Mouse (Mus musculus) frontal cortex, postnatal 25 days (tissue): ENCODE results near the gene Zbtb5.
"Not testable (repeated sequence)": the region's sequence is repeated elsewhere in the genome, so short reads cannot be mapped to it uniquely, and the experiment has no call there.

Experiments
- DNase-seq, 2 experiments: peaks; one replicate each; pipeline ENCODE4 v3.0.0; 2022; ENCODE audit warnings: low spot score in 2 of 2

Gene Zbtb5

DNA sequence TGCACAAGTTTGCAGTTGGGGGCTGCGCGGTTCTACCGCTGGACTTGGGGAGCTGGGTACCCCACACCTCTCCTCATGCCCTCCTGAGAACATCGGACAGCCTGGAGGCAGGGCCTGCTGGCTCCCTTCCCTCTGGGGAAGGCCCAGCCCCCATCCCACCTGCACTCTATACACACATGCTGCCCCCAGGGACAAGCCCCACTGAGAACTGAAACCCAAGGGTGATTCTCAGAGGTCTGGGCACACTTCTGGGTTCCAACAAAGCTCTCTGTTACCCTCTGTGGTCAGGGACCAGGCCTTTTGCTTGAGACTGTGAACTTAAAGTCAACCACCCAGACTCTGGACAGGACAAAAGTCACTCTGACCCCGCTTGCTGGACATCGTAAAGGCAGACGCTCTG, 42.2 kb downstream of the Zbtb5 start:
- no peak for DNase-seq

DNA sequence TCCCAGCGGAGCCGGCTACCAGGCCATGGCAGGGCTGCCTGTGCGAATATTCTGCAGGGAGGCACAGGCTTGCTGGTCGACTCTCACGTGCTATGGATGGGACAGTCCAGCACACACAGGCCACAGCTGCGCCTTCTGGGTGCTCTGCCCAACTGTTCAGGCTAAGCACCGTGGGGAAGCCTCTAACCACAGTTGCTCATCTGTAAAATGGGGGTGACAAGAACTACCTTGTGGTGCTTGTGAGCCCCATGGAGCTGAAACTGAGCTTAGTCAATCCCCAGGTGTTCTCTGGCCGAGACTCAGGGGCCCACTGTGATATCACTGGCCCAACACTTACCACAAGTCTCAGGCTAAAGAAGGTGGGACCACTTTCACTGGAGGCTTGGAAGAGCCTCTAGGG, 44.8 kb downstream of the Zbtb5 start:
- DNase-seq = no peak

GRCm38 (mm10) chr4:44965736-44966135, 46.5 kb downstream of the Zbtb5 start:
- DNase-seq = no peak

DNA sequence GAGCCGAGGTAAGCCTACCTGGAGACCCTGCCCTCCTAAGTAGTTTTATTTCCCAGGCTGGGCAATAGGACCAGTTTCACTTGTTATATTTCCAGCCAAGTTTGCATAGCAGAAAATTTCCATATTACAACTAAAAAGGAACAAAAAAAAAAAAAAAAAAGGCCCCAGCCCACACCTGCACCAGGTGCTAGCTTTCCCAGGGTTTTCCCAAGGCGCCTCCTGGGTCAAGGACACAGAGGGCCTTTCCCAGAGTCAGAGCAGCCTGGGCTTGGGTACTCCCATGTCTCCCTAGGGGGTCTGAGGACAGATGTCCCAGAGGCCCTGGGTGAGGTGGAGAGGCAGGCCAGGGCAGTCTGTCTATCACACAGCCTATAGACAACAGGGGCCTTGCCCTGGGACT, 47.0 kb downstream of the Zbtb5 start:
- DNase-seq = no peak

DNA sequence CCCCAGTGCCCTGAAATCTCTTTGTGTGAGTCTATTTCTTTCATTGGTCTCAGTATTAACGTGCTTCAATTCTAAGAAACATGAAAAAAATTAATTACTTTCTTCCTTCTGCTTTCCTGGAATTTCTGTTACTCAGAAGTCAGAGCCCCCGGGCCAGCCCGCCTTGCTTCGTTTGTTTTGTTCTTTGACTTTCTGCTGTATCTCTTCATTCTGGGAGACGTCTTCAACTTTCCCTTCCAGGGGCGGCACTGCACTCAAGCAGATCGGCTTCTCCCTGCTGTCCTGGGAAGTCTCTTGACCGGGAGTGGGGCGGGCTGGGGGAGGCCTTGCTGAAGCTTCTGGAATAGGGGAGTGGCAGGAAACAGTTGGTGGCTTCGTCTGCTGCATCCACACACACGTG, 49.1 kb downstream of the Zbtb5 start:
- no peak for DNase-seq

DNA sequence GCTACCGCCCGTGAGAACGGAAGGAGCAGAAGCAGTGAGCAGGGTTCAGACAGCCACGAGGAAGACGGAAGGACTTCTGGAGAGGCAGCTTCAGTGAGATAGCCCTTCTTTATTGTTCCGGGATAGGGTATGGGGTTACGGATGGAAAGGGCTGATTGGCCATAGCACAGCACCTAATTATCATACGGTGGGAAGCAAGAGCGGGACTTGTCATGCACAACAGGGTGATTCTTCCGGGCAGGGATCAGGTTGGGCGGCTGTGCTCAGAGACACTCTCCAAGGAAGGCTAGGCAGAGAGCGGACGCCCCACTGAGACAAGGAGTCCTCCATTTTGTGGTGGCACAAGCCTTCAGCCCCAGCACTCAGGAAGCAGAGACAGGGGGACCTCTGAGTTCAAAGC, 53.0 kb downstream of the Zbtb5 start:
- no peak for DNase-seq

DNA sequence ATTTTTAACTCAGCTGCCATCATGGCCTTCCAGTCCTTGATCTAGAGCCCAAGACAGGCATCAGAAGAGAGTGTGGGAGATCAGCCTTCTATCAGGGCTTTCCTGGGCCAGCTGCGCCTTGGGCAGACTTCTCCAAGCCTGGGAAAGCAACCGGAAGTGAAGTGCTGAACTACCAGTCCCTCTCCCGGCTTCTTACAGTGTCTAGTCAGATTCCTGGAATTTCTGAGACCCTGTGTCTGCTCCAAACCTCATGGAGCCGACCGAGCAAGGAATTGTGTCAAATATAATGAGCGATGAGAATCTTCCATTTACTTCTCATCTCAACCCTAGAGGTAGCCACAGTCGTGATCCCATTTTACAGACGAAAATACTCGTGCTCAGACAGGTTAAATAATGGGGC, 53.4 kb downstream of the Zbtb5 start:
- no peak for DNase-seq

DNA sequence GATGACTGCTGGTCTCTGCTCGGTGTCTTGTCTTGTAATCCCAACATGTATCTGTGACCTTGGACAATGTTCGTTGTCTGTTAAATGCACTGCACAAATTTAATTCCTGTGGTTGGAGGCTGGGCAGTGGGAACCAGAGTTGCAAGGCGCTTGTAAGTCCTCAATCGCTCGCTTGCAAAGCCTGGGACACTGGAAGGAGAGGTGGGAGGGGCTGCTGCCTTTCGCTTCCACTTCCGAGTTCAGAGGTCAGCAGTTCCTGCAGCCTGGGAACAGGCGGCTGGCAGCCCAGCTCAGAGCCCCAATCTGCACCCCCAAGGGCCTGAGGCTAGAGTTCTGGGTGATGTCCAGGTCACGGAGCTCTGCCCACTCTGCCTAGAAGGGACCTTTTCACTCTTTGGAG, 59.2 kb downstream of the Zbtb5 start:
- DNase-seq = no peak

DNA sequence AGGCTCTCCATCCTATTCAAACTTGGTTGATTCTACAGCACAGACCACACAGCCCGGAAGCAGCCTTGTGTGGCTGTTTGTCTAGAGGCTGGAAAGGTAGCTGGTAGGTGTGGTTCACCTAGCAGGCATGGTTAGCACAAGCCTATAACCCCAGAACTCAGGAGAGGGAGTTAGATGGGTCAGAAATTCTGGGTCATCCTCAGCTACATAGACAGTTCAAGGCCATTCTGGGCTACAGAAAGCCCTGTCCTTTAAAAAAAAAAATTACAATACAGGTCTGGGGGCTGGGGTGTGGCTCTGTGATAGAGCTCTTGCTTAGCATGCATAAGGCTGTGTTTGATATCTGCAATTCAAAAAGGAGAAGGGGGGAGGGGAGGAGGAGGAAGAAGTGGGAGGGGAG, 63.9 kb downstream of the Zbtb5 start:
- no peak for DNase-seq

GRCm38 (mm10) chr4:44947464-44947863, 64.7 kb downstream of the Zbtb5 start:
- DNase-seq = no peak

DNA sequence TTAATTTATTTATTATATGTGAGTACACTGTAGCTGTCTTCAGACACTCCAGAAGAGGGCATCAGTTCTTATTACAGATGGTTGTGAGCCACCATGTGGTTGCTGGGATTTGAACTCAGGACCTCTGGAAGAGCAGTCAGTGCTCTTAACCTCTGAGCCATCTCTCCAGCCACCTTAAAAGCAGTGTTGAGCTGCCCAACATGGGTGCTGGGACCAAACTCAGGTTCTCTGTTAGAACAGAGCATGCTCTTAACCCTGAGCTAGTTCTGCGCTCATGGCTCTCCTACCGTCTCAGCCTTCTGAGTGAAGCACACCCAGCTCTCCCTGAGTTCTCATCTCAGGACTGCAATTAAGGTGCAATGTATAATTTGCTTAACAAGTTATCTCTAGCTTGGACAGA, 66.1 kb downstream of the Zbtb5 start:
- not testable (repeated sequence) for DNase-seq

GRCm38 (mm10) chr4:44944426-44945075, 67.7 kb downstream of the Zbtb5 start:
- no peak for DNase-seq

DNA sequence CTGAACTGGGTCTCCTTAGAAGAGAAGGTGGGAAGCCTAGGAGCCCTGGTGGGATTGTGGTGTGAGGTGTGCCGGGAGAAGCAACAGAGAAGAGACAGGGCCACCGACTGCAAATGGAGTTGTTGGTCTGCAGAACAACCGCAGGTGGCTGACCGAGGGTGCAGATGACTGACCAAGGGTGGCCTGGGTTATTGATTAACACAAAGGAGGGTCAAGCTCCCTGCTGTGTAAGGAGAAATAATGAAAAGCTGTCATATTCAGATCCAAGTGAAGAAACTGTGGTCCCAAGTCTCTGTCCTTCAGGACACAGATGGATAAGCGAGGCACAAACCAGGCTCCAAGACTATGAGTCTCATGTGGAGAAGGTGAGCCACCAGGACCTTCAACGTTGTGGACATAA, 68.7 kb downstream of the Zbtb5 start:
- DNase-seq = no peak

DNA sequence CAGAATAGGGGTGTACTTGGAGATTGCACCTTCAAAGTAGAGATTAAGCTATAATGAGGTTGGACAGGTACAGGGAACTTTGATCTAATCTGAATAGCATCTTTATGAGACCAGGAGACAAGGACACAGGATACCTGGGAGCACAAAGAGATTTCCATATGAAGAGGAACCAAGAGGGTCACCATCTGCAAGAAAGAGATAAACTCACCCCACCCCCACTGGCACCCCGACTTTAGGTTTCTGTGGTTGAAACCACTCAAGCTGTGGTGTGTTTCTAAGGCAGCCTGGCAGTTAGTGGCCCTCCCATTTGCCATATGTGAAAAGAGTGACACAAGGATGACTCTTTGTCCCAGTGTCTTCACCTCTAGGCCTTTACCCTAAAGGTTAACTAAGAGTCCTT, 70.0 kb downstream of the Zbtb5 start:
- DNase-seq = no peak
